Mouse (Mus musculus): ENCODE measurements at regions not wholly inside any gene's neighbourhood (a gene's known extent, or its start where the extent isn't known, plus 50 kb on each side); places are given as distances from the start of the nearest gene placed in this dataset.

- DNase-seq: no peak
Observed at GRCm38 (mm10) chr11:63585216-63585869, 336.7 kb downstream of the Hs3st3b1 start.

- no peak for DNase-seq
Observed at GRCm38 (mm10) chr11:63620220-63620619, 301.9 kb downstream of the Hs3st3b1 start.

- DNase-seq: no peak
Observed at GRCm38 (mm10) chr11:63630336-63630735, 291.8 kb downstream of the Hs3st3b1 start.

- no peak for DNase-seq
Observed at GRCm38 (mm10) chr11:63657057-63657456, 265.0 kb downstream of the Hs3st3b1 start.

- DNase-seq: no peak
Observed at GRCm38 (mm10) chr11:63665268-63665934, 256.7 kb downstream of the Hs3st3b1 start.

- no peak for DNase-seq
Observed at GRCm38 (mm10) chr11:63670477-63670876, 251.6 kb downstream of the Hs3st3b1 start.

GRCm38 (mm10) chr11:63671816-63672215 is 250.3 kb downstream of the Hs3st3b1 start:
- no peak for DNase-seq

GRCm38 (mm10) chr11:63677921-63678320 is 244.2 kb downstream of the Hs3st3b1 start:
- DNase-seq: no peak

- no peak for DNase-seq
Observed at GRCm38 (mm10) chr11:63678382-63678905, 243.6 kb downstream of the Hs3st3b1 start.

- DNase-seq: no peak
Observed at GRCm38 (mm10) chr11:63679491-63679890, 242.6 kb downstream of the Hs3st3b1 start.

- no peak for DNase-seq
Observed at GRCm38 (mm10) chr11:63684228-63684980, 237.7 kb downstream of the Hs3st3b1 start.

GRCm38 (mm10) chr11:63691041-63691440 is 231.0 kb downstream of the Hs3st3b1 start:
- DNase-seq: no peak

GRCm38 (mm10) chr11:63704995-63705580 is 217.0 kb downstream of the Hs3st3b1 start:
- no peak for DNase-seq

- DNase-seq: no peak
Observed at GRCm38 (mm10) chr11:63706057-63706456, 216.0 kb downstream of the Hs3st3b1 start.

GRCm38 (mm10) chr11:63707093-63707492 is 215.0 kb downstream of the Hs3st3b1 start:
- DNase-seq: no peak

- DNase-seq: no peak
Observed at GRCm38 (mm10) chr11:63708412-63708811, 213.7 kb downstream of the Hs3st3b1 start.

GRCm38 (mm10) chr11:63712053-63712864 is 209.8 kb downstream of the Hs3st3b1 start:
- no peak for DNase-seq

- DNase-seq: no peak
Observed at GRCm38 (mm10) chr11:63722261-63722660, 199.8 kb downstream of the Hs3st3b1 start.

- no peak for DNase-seq
Observed at GRCm38 (mm10) chr11:63730880-63731279, 191.2 kb downstream of the Hs3st3b1 start.

- DNase-seq: no peak
Observed at GRCm38 (mm10) chr11:63753260-63753659, 168.8 kb downstream of the Hs3st3b1 start.

- no peak for DNase-seq
Observed at GRCm38 (mm10) chr11:63754826-63755225, 167.3 kb downstream of the Hs3st3b1 start.

GRCm38 (mm10) chr11:63758313-63758712 is 163.8 kb downstream of the Hs3st3b1 start:
- peak; percentile 2 for DNase-seq
